Mouse (Mus musculus) CD8-positive naive resting alpha-beta T cell, adult 2 months (primary cell): ENCODE data around the gene Zfp78.
"Not testable (repeated sequence)": the region's sequence is repeated elsewhere in the genome, so short reads cannot be mapped to it uniquely, and the experiment has no call there.

Source experiments
- DNase-seq, 2 experiments: peaks; one replicate each; pipeline ENCODE4 v3.0.0; 2022; ENCODE audit warnings: low read depth in 2 of 2, low spot score in 2 of 2

The Zfp78 gene

DNA sequence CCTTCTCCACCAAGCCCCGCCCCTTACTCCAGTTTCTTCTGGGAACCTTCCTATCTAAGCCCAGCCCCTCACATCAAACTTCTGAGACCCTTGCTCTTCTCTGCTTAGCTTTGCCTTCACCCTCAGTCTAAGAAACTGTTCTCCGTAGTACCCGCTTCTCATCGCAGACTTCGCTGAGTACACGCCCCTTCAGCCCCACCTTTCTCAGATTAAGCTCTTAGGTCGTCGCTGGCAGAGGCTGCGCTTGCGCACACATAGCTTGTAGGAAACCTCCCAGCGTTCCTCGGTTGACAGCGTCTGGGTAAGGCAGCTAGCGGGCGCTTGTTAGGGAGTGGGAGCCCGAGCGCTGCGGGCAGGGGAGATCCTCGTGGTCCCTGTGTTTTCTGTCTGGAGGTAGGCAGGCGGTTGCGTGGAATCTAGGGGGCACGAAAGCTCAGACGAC lies at the start of gene Zfp78:
Gene Zfp78, plus strand, starts transcription at position 234 of the 442 bp plus-strand sequence.
- no peak for DNase-seq

DNA sequence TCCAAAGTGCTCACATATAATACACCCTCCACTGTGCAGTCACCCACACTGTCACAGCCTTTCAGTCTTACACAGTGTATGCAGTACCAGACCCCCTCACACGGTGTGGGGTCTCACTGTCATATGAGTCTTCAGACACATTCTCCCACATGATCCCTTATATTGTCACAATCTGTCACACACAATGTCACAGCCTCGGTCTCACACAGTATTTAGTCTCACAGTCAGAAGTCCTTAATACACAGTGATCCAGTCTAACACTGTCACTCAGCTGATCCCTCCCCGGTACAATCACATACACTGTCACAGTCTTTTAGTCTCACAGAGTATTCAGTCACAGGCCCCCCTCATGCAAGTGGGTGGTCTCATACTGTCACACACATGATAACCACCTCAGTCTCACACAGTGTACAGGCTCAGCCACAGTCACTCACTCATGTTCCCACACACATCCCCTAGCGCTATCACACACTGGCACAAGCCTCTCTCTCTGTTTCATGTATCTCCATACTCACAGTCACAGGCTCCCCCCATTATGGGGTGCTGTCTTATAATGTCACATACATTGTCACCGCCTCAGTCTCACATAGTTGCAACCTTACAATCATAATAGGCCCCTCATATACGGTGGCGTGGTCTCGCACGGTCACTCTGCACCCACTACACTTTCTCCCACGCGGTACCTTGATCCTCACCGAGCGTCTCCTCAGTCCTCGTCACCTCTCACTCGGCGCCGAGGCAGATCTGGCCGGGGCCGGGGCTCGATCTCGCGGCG lies 32.4 kb upstream of the Zfp78 start:
- DNase-seq = no peak

DNA sequence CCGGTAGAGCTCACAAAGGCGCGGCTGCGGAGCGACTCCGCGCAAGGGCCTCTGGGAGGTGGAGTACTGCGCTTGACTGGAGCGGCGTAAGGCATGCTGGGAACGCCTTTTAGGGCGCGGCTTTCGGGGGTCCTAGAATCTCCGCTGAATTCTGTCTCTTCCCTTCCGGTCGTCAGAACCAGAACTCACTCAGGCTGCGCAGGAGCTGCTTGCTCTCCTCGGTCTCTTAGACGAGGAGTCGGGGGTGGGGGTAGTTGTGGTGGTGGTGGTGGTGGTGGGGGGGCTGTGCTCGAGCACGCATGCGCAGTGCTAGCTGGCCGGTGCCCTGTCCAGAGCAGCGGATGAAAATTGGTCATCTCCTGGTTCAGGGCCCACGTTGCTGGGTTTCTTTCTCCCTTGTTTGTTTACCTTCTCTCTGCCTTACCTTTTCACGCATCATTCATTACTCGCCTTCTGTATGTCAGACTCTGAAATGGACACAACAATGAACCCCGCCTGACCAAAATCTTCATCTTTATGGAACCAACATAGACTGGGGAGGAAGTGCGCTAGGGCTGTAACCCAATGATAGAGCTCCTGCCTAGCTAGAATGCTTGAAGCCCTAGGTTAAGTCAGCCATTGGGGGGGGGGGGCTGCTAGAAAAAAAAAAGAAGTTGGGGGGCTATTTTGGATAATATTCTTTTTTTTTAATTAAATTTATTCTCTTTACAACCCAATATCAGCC lies 31.7 kb upstream of the Zfp78 start, which contains the start of gene Zfp583:
Gene Zfp583, minus strand, starts transcription at position 53 of the 724 bp plus-strand sequence.
- peak; percentile 43 to 59 for DNase-seq

DNA sequence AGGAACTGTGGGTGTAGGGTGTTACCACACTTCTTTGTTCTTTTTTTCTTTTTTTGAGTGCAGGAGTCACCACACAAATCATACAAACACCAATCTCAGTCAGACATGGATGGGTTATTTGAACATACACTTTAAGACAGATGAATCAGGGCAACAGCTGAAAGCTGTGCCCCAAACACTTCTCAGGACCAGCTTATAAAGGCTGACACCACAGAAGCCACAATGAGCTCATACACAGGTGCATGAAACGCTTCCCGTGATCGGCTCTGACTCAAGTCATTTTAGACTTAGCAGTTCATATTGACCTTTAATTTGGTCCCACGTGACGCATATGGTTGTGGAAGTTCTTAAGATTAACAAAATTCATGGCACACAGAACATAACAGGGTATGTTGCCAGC lies 23.2 kb upstream of the Zfp78 start:
- DNase-seq = no peak

DNA sequence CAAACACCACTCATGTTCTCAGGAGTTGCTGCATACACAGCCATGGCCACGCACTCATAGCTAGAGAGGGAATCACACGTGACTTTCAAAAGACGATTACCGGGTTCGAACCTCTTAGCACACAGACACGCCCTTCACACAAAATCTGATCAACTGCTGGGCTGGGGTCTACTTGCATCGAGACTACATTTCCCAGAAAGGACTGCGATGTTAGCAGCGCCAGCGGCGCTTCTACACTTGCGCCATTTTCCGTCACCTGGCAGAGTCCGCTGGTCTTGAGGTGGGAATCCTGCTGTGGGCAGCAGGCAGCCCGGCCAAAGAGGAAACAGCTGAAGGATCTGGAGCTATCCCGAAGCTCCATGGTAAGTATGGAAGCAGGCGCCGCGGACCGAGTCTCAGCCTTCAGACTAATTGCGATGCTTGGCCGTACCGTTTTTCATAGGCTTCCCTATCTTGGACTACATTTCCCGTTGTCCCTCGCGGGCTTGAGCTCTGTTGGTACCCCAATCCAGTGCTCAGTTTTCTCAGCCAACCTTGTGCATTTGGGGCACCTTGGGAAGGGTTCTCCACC lies 19.5 kb upstream of the Zfp78 start, which contains the start of gene Gm3854:
Gene Gm3854, plus strand, starts transcription at position 259 of the 571 bp plus-strand sequence.
- no peak for DNase-seq

GRCm38 (mm10) chr7:6344124-6344523 lies 19.0 kb upstream of the Zfp78 start:
- no peak for DNase-seq

GRCm38 (mm10) chr7:6358121-6358520 lies 5.0 kb upstream of the Zfp78 start:
- DNase-seq = no peak

- peak in 1 of 2 experiments; percentile 41 for DNase-seq
Observed at GRCm38 (mm10) chr7:6358937-6359590, 4.0 kb upstream of the Zfp78 start.

GRCm38 (mm10) chr7:6360477-6361060 lies 2.5 kb upstream of the Zfp78 start:
- DNase-seq = no peak

DNA sequence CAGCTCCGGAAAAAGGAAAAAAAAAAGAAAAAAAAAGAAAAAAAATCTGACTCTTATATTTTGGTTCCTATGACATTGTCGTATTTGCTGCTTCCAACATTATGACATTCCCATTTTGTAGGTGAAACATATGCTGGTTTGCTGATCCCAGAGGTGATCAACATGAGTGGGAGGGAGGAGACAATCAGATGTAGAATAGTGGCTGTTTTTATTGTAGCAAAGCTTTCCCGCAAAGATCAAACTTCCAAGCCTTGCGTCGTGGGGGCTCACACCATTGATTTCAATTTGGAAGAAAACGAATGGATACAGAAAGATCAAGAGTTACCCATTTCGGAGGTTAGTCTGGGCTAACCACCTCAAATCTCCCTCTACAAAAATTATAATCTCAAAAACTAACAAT lies 1.3 kb upstream of the Zfp78 start:
- DNase-seq = no peak

DNA sequence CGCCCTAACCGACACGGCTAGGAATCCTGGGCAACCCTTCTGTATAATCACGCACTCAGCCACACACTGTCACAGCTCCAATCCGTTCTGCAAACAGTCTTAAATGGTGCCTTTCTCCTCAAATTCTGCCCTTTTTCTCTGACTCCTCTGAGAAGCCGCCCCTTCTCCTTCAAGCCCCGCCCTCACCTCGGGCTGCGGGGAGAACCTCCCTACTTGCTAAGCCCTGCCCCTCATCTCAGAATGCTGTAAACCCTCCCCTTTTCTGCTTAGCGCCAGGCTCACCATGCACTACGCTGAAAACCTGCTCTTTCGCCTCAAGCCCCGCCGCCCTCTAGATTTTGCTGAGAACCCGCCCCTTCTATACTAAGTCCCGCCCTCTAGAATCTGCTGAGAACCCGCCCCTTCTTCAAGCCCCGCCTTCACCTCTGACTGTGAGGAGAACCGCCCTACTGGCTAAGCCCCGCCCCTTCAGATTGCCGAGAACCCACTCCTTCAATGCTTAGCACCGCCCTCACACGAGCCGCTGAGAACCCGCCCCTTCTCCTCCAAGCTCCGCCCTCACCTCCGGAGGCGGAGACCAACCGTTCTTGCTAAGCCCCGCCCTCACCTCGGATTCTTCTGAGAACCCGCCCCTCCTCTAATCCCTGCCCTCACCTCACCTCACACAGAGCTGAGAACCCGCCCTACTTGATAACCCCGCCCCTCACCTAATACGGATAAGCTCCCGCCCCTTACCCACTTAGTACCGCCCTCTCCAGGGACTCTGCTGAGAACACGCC lies 623 bp upstream of the Zfp78 start:
- peak; percentile 96 to 98 for DNase-seq

DNA sequence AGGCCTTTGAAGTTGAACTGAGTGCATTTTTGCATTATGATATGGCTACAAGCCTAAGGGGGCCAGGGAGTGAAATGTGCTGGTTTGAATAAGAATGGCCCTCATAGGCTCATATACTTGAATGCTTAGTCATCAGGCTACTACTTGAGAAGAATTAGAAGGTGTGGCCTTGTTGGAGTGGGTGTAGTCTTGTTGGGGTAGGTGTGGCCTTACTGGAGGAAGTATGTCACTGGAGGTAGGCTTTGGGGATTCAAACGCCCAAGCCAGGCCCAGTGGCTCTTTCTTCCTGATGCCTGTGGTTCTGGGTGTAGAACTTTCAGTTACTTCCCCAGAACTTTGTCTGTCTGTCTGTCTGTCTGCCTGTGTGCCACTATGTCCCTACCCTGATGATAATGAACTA lies 1.7 kb downstream of the Zfp78 start:
- no peak for DNase-seq

- no peak for DNase-seq
Observed at GRCm38 (mm10) chr7:6367185-6367584, 4.1 kb downstream of the Zfp78 start.

- not testable (repeated sequence) for DNase-seq
Observed at GRCm38 (mm10) chr7:6368146-6368545, 5.1 kb downstream of the Zfp78 start.

GRCm38 (mm10) chr7:6369460-6369859 lies 6.4 kb downstream of the Zfp78 start:
- DNase-seq = no peak

- DNase-seq = no peak
Observed at GRCm38 (mm10) chr7:6372993-6373392, 9.9 kb downstream of the Zfp78 start.

- no peak for DNase-seq
Observed at GRCm38 (mm10) chr7:6378441-6378840, 15.4 kb downstream of the Zfp78 start.

- DNase-seq = no peak
Observed at GRCm38 (mm10) chr7:6381431-6381830, 18.4 kb downstream of the Zfp78 start.

GRCm38 (mm10) chr7:6383044-6383455 lies 20.0 kb downstream of the Zfp78 start, which contains the start of gene Zfp28:
TSS of gene Zfp28 (plus strand) at chr7:6383295.
- DNase-seq = peak; percentile 79 to 81

- DNase-seq = no peak
Observed at GRCm38 (mm10) chr7:6384011-6384410, 20.9 kb downstream of the Zfp78 start.
